Mouse (Mus musculus) c-Kit-positive CD71-positive TER-119-negative erythroid progenitor cells, embryonic 14.5 days (primary cell): ENCODE results near the gene Fry.
A peak's percentile ranks its signal among the peaks of the same experiment; 100 is the strongest.

ENCODE experiments used
- DNase-seq: peaks from one replicate; pipeline ENCODE4 v3.0.0-alpha.2; 2013; ENCODE audit warnings: low read depth

Fry gene

GRCm38 (mm10) chr5:150340944-150341343 is 222.5 kb downstream of the Fry start:
- DNase-seq: no peak

GRCm38 (mm10) chr5:150342139-150342538 is 223.7 kb downstream of the Fry start:
- no peak for DNase-seq

GRCm38 (mm10) chr5:150345946-150346345 is 227.5 kb downstream of the Fry start:
- no peak for DNase-seq

GRCm38 (mm10) chr5:150346378-150346777 is 227.9 kb downstream of the Fry start:
- no peak for DNase-seq

- DNase-seq: no peak
Measured at GRCm38 (mm10) chr5:150347845-150348244, 229.4 kb downstream of the Fry start.

GRCm38 (mm10) chr5:150348302-150348701 is 229.9 kb downstream of the Fry start:
- DNase-seq: no peak

GRCm38 (mm10) chr5:150351191-150351590 is 232.7 kb downstream of the Fry start:
- DNase-seq: no peak

GRCm38 (mm10) chr5:150358671-150359070 is 240.2 kb downstream of the Fry start:
- no peak for DNase-seq

- no peak for DNase-seq
Measured at GRCm38 (mm10) chr5:150362241-150362640, 243.8 kb downstream of the Fry start.

- no peak for DNase-seq
Measured at GRCm38 (mm10) chr5:150364621-150365020, 246.2 kb downstream of the Fry start.

- no peak for DNase-seq
Measured at GRCm38 (mm10) chr5:150367027-150367426, 248.6 kb downstream of the Fry start.

- no peak for DNase-seq
Measured at GRCm38 (mm10) chr5:150370291-150370690, 251.8 kb downstream of the Fry start.

- DNase-seq: no peak
Measured at GRCm38 (mm10) chr5:150370895-150371294, 252.4 kb downstream of the Fry start.

- DNase-seq: no peak
Measured at GRCm38 (mm10) chr5:150372956-150373355, 254.5 kb downstream of the Fry start.

- DNase-seq: no peak
Measured at GRCm38 (mm10) chr5:150374778-150375559, 256.5 kb downstream of the Fry start.

- DNase-seq: no peak
Measured at GRCm38 (mm10) chr5:150378586-150378985, 260.1 kb downstream of the Fry start.

- no peak for DNase-seq
Measured at GRCm38 (mm10) chr5:150380767-150381166, 262.3 kb downstream of the Fry start.

- DNase-seq: no peak
Measured at GRCm38 (mm10) chr5:150382411-150382810, 264.0 kb downstream of the Fry start.

- no peak for DNase-seq
Measured at GRCm38 (mm10) chr5:150384272-150385215, 266.1 kb downstream of the Fry start.

- no peak for DNase-seq
Measured at GRCm38 (mm10) chr5:150385224-150385623, 266.8 kb downstream of the Fry start.

- no peak for DNase-seq
Measured at GRCm38 (mm10) chr5:150388623-150389022, 270.2 kb downstream of the Fry start.

GRCm38 (mm10) chr5:150389589-150390377 is 271.3 kb downstream of the Fry start:
- peak; percentile 48 for DNase-seq
